Mouse (Mus musculus): ENCODE measurements at regions not wholly inside any gene's neighbourhood (a gene's known extent, or its start where the extent isn't known, plus 50 kb on each side); places are given as distances from the start of the nearest gene placed in this dataset.
A peak's percentile ranks its signal among the peaks of the same experiment; 100 is the strongest.

DNA sequence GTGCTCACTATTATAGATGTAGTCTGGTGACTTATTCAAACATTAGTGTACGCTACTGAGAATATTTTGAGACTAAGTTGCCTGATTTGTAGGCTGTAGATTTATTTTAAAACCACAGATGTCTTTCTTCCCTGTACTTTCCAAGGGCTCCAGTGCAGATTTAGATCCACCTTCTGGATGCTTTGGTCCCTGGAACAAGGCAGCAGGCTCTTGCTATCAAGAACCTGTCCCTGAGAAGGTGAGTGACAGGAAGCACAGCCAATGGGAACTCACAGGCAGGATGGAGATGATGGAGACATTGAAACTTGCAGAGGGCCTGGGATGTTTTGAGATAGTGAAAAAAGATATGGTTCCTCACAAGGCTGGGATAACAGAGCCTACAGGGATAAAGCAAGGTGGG lies 70.0 kb upstream of the Sox4 start:
- peak; percentile 19 for DNase-seq (ENCODE audit: extremely low spot score in 1 of 2, low spot score in 1 of 2)

GRCm38 (mm10) chr13:29019839-29020238 lies 66.3 kb upstream of the Sox4 start:
- DNase-seq (ENCODE audit: extremely low spot score in 1 of 2, low spot score in 1 of 2) = no peak

DNA sequence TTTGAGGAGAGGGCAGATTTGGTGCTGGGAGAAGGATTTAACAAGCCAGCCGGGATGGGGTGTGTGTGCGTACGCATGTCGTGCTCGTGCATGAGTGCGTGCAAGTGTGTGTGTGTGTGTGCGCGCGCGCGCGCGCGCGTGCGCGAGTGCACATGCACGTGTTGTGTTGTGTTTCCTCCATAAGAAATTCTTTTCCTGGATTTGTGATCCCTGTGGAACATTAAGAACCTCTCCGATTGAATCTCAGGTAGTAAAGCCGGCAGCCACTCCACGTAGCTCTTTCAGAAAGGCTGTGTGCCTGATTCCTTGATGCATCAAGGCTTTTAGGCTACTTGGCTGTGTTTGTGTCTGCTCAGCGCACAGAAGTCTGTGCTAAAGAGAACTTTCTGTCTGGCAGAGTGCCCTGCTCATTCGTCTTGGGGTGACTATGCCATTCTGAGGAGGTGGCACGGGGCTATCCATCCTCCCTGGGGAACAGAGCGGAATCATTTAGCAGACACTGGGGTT lies 62.7 kb upstream of the Sox4 start:
- DNase-seq (ENCODE audit: extremely low spot score in 1 of 2, low spot score in 1 of 2) = peak; percentile 46 to 76

DNA sequence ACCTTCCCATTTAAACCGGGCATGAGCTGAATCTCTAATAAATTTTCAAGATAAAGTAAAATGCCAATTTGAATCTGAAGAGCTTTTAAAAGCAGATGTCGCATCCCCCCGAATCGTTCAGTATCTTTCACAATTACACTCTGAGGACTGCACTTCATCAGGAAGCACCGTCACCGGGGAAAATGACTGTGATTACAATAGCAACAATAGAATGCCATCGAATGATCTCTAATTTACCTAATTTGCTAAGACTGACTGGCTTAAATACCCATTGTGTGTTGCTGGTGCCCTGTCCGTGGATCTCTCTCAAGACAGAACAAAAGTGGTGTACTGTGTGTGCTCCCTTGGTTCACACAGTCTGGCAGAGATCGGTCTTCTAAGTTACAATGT lies 62.1 kb upstream of the Sox4 start:
- peak in 1 of 2 experiments; percentile 38 for DNase-seq (ENCODE audit: extremely low spot score in 1 of 2, low spot score in 1 of 2)

- peak in 1 of 2 experiments; percentile 34 for DNase-seq (ENCODE audit: extremely low spot score in 1 of 2, low spot score in 1 of 2)
Observed at GRCm38 (mm10) chr13:29014827-29015604, 61.5 kb upstream of the Sox4 start.

DNA sequence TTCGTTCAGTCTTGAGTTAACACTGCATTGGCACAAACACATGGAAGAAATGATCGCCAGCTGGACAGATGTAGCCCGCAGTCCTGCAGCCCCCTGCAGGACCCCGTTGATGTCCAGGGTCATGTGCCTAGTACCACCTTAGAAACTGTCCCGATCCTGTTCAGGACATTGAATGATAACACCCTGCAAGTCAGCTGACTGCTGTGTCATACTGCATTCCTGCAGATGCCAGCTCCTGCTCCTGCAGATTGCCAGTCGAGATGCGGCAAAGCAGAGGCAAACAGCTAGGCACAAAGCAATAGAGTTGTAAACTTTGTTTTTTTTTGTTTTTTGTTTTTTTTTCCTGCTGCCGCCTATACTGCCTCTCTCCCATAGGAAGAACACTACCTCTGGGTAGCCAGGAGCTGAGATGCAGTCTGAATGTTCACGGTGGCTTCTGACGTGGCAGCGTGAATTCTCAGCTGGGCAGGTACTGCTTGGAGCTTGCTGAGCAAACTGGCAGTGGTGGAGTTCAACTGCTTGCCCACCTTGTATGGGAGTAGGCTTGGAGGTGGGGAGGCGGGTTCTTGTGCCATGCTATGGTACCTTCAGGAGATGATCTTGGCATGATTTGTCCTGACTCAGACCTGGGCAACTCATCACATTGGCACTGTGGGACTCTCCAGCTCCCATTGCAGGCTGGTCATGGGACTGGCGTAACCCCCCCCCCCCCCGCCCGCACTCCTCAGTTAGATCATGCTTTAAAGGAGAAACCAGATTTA lies 60.7 kb upstream of the Sox4 start:
- DNase-seq (ENCODE audit: extremely low spot score in 1 of 2, low spot score in 1 of 2) = peak in 1 of 2 experiments; percentile 60

GRCm38 (mm10) chr13:29006467-29006866 lies 53.0 kb upstream of the Sox4 start:
- DNase-seq (ENCODE audit: extremely low spot score in 1 of 2, low spot score in 1 of 2) = no peak

All from frontal cortex, adult 2 months (tissue).